Mouse (Mus musculus) olfactory bulb, adult 2 months (tissue): ENCODE data around the gene Adam19.

Source experiments
- CTCF ChIP-seq: fragments of 200-500 bp; IDR thresholded peaks from 2 replicates; pipeline ENCODE4 v1.5.1; 2012; ENCODE audit warnings: low read depth, mild to moderate bottlenecking, low read length, moderate library complexity; ENCODE audit not compliant: insufficient read depth
- POLR2A ChIP-seq: fragments of 200-500 bp; IDR thresholded peaks from 2 replicates; pipeline ENCODE4 v1.6.1; 2012; ENCODE audit warnings: mild to moderate bottlenecking, low read depth, low read length, moderate library complexity; ENCODE audit not compliant: insufficient read depth

DNA sequence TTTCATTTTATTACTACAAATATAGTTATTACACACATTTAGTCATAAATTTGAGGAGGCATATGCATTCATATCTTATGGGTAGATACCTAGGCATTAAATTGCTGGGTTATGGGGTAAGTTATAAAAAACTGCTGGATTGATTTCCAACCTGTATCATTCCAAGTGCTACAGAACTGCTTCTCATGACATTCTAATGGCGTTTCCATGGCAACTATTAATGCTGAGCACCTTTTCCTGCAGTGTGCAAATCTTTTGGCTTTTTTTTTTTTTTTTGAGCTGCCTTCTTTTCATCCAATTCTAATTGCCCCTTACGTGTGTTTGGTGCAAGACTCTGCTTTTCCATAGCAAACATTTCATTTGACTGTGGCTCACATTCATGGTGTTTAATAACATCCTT lies 25.8 kb upstream of the Adam19 start:
- TF ChIP-seq CTCF (no peak), POLR2A (no peak)
